Mouse (Mus musculus): ENCODE measurements around the gene Arsb.
"Not testable (repeated sequence)": the region's sequence is repeated elsewhere in the genome, so short reads cannot be mapped to it uniquely, and the experiment has no call there.

Arsb gene

DNA sequence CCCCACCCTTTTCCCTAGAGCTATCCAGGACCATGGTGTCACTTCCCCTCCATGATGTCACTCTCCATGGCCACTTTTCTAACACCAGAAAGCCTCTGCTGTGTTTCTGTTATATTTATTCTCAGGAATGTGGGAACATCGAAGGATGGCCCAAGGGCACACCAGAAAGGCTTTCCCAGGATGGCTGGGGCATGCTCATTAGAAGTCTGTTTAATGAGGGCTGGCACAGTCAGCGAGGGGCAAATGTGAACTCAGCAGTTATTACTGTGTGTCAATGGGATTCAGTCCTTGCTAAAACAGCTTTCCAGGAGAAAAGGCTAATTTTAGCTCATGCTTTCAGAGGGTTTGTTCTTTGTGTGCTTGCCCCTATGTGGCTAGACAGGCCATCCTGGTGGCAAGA lies 213.1 kb downstream of the Arsb start:
- DNase-seq (ENCODE audit: low read depth, low spot score): no peak

DNA sequence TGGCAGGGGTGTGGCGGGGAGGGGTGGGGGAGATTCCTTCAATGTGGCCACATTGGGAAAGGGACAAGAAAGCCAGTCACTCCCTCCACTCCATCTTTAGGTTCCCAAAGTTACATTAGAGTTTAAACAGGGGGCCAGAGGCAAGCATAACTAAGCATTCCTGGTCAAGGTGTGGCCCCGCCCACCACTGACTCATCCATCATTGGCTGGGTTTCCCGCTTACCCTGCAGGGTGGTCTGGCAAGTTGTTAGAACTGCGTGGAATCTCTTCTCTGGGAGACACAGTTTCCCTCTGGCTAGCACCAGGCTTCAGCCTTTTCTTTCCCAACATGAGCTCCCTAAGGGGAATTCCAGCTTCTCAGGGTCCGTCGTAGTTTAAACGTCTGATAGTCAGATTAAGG lies 213.8 kb downstream of the Arsb start:
- DNase-seq (ENCODE audit: low read depth, low spot score): no peak

DNA sequence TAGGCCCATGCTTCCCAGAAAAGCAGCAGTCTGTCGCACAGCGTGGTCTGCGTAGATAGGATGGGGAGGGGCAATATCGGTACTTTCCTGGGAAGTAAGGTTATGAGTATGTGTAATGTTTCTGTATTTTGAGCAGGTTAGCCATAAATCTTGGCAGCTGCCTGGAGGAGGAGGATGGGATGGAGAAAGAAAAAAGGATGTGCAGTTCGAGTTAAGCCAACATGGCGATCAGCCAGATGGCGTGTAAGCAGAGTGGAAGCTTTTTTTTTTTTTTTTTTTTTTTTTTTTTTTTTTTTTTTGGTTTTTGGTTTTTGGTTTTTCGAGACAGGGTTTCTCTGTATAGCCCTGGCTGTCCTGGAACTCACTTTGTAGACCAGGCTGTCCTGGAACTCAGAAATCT lies 214.3 kb downstream of the Arsb start:
- DNase-seq (ENCODE audit: low read depth, low spot score): not testable (repeated sequence)

DNA sequence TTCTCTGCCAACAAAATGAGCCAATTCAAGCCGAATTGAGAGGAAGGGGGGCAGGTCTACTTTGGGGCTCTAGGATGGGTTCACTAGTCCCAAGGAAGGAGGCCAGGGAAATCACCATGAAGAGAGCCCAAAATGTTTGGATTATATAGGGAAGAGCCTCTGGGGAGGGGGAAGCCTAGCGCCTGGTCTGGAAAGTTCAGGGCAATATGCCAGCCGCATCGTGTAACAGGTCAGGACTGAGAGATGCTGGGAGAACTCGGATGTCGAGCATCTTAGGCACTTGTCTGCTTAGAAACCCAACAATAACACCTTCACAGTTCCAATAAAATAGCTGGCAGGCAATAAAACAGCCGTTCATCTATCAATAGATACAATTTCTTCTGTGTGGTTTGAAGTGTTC lies 216.2 kb downstream of the Arsb start:
- DNase-seq (ENCODE audit: low read depth, low spot score): no peak

DNA sequence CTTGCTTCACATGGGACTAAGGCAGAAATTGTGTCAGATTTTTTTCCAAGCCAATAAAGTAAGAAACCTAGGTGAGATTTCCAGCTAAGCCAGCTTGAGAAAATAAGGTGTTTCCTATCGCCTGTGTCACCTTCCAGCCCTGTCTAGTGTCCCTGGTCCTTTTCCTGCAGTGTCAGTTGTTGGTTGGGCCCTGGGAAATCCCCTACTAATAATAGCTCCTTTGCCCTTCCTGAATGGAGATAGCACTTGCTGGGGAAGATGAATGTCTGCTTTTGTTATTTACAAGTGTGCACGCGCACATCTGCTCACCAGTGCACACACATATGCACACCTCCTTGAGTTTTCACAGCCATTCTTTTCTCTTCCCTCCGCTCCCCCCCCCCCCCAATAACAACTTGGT lies 217.8 kb downstream of the Arsb start:
- no peak for DNase-seq (ENCODE audit: low read depth, low spot score)

DNA sequence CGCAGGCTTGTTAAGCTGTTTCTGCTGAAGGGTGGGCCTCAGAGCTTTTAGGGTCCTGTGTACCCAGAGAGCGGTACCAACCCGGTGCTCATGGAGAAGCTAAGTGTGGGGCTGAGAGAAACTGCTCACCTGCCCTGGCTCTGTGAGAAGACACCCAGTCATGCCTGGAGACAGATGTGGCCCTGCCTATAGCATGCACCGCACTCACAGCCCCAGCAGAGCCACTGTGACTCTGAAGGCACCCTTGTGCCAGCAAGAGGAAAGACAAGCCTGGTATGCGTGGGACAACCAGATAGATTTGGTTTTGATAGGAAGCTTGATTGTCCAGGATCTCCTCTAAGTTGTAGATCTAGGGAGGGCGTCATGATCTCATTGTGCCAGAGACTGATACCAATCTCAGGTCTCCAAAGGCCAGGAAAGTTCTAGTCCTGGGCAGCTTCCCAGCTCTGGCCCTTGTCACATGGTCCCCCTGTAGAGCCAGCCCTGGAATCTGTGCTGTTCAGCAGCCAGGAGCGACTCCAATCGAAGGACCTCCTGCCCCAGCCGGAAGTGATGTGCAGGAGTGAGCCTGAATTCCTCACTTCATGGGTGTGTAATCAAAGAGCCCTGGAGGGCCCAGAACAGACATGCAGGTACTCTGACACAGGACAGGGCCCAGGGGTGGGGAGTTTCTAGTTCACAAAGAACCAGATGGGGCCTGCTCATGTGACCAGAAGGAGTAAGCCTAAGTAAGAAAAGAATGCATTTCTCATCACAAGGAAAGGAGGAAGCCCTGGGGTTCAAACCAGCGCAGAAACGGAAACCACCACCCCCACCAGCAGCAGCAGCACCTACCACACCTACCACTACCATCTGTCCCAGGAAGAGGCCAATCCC lies 218.5 kb downstream of the Arsb start:
- DNase-seq (ENCODE audit: low read depth, low spot score): no peak

DNA sequence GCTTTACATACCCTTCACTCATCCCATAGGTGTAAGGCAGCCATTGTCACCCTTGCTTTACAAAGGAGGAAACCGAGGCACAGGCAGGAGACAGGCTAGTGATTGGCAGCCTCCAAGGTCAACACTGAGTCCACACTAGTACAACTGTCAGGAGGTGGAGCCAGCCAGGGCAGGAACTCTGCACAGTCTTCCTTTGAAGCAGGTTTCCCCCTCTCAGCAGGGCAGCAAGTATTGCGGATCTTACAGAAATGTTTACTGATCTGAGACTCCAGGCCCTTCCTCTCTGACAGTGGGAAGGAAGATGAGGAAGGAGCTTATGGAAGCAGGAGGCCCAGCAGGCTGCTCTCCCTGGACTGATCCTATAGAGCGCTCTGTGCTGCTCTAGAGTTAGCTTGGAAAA lies 219.4 kb downstream of the Arsb start:
- DNase-seq (ENCODE audit: low read depth, low spot score): no peak

DNA sequence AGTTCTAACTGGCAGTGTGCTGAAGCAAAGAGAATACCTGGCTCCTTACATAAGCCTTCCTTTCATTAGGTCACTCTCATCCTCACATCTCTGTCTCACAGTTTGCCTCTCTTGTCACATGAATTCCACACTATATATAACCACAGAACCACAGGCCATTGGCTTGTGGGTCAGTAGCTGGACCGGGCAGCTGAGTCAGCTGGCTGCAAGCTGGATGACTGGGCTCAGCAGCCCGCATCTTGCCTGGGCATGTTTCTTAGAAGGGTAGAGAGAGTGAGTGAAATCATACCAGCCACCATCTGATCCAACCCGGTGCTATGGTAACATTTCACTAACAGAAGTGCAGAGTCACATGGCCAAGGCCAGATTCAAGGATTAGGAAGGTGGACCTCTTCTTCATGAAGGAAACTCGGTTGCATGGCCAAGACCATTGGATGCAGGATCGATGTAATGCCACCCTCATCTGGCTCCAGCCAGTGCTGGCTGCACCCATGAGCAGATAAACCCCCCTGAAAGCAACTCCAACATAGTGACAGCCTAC lies 221.0 kb downstream of the Arsb start:
- no peak for DNase-seq (ENCODE audit: low read depth, low spot score)

Data from ES-CJ7 (cell line).